Mouse (Mus musculus) forebrain, postnatal 0 days (tissue): ENCODE data around the gene Ginm1. TPM values are rescaled to one million over a fixed set of nuclear protein-coding genes. Genes with fewer than 3 reads are reported as not detected.

Experiments used
- ATAC-seq: fragments of 200-750 bp; cut with Nextera tagmentation; 2 replicates; pipeline ENCODE4 v1.8.0; 2017; ENCODE audit warnings: mild to moderate bottlenecking, moderate library complexity
- DNase-seq: peaks from one replicate; pipeline ENCODE4 v3.0.0-alpha.2; 2015
- H3K27ac ChIP-seq: fragments of 300-500 bp; sonication (generic); 2 replicates; pipeline ENCODE4 v1.5.1; 2014; ENCODE audit warnings: low read depth, mild to moderate bottlenecking, antibody characterized with exemption, low read length, moderate library complexity, mixed read lengths
- H3K27me3 ChIP-seq: fragments of 300-500 bp; sonication (generic); 2 replicates; pipeline ENCODE4 v1.6.1; 2014; ENCODE audit warnings: mild to moderate bottlenecking, low read length, mixed read lengths; ENCODE audit not compliant: insufficient read depth
- H3K36me3 ChIP-seq: fragments of 300-500 bp; sonication (generic); 2 replicates; pipeline ENCODE4 v1.6.1; 2014; ENCODE audit warnings: mild to moderate bottlenecking, moderate library complexity; ENCODE audit not compliant: insufficient read depth
- H3K4me1 ChIP-seq: fragments of 300-500 bp; sonication (generic); 2 replicates; pipeline ENCODE4 v1.6.1; 2014; ENCODE audit warnings: antibody characterized with exemption; ENCODE audit not compliant: insufficient read depth
- H3K4me2 ChIP-seq: fragments of 300-500 bp; sonication (generic); 2 replicates; pipeline ENCODE4 v1.6.1; 2014; ENCODE audit warnings: low read depth, mild to moderate bottlenecking, moderate library complexity
- H3K4me3 ChIP-seq: fragments of 300-500 bp; sonication (generic); 2 replicates; pipeline ENCODE4 v1.5.1; 2014; ENCODE audit warnings: low read depth, low read length, mixed read lengths
- H3K9ac ChIP-seq: fragments of 300-500 bp; sonication (generic); 2 replicates; pipeline ENCODE4 v1.6.1; 2014; ENCODE audit warnings: mild to moderate bottlenecking
- H3K9me3 ChIP-seq: fragments of 300-500 bp; sonication (generic); 2 replicates; pipeline ENCODE4 v1.6.1; 2016; ENCODE audit warnings: low read length
- CTCF ChIP-seq: sonication (generic); IDR thresholded peaks from 2 replicates; pipeline ENCODE4 v1.5.1; 2016; ENCODE audit warnings: antibody characterized with exemption, control low read depth, low read depth
- WGBS: fragments of 180-500 bp; shearing (Covaris S2); extraction: QIAGEN DNeasy Blood & Tissue Kit; methylation state at CpG from one replicate; pipeline ENCODE4 v1.1.7; 2014; 5-methylcytosine and 5-hydroxymethylcytosine counted together
- polyA plus RNA-seq: library from polyadenylated mRNA; unstranded; fragments of >200 nt; fragmentation: Nextera tagmentation; extraction: Ambion mirVana; gene quantifications from 2 replicates; pipeline ENCODE4 v1.2.1, GENCODE M21; 2015
- total RNA-seq: library from RNA; depleted of rRNA; stranded (reverse); fragments of >200 nt; gene quantifications from 2 replicates; pipeline ENCODE4 v1.2.3, GENCODE M21; 2014

Ginm1 gene
- total and polyA plus RNA-seq, 2 experiments from 2014 or later: 51.0 to 61.2 TPM

GRCm38 (mm10) chr10:7838036-7838435, 45.4 kb upstream of the Ginm1 start:
- no peak for TF ChIP-seq CTCF

DNA sequence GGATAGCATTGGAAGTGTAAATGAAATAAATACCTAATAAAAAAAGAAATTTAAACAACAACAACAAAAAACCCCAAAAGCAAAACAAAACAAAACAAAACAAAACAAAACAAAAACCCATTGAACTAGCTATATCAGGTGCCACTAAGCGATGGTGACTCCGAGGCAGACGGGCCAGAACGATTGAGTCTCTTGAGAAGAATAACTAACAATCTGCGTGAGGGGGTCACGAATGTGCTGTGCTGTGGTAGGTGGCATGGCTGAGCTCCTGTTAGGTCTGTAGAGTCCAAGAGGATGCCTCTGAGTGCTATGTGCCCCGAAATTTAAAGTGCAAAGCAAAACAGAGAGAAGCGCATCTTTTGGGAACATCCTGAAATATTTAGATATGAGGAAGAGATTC, 44.8 kb upstream of the Ginm1 start:
- Histone ChIP-seq H3K4me2 (no peak overlapping the region), H3K4me3 (no peak overlapping the region), H3K9me3 (no peaks in the 10 kb centered on the region), H3K27me3 (no peaks in the 10 kb centered on the region), H3K9ac (no peak overlapping the region), H3K27ac (no peak overlapping the region), H3K4me1 (no peaks in the 10 kb centered on the region), H3K36me3 (no peaks in the 10 kb centered on the region)
- 90% methylated on average over 8 of the region's 8 CpGs for WGBS
- DNase-seq: no peak
- TF ChIP-seq CTCF: no peak
- ATAC-seq: no peak

More at GRCm38 (mm10) chr10:7838036-7838435, 45.4 kb upstream of the Ginm1 start:
- H3K4me1 ChIP-seq: no peaks in the 10 kb centered on the region
- no peak overlapping the region for H3K27ac ChIP-seq
- ATAC-seq (no peak), DNase-seq (no peak)
- no peak overlapping the region for H3K4me3 ChIP-seq
- no peaks in the 10 kb centered on the region for H3K9me3 ChIP-seq
- no peaks in the 10 kb centered on the region for H3K36me3 ChIP-seq
- H3K27me3 ChIP-seq: no peaks in the 10 kb centered on the region
- 91% methylated on average over 8 of the region's 8 CpGs for WGBS
- no peak overlapping the region for H3K4me2 ChIP-seq
- H3K9ac ChIP-seq: no peak overlapping the region

DNA sequence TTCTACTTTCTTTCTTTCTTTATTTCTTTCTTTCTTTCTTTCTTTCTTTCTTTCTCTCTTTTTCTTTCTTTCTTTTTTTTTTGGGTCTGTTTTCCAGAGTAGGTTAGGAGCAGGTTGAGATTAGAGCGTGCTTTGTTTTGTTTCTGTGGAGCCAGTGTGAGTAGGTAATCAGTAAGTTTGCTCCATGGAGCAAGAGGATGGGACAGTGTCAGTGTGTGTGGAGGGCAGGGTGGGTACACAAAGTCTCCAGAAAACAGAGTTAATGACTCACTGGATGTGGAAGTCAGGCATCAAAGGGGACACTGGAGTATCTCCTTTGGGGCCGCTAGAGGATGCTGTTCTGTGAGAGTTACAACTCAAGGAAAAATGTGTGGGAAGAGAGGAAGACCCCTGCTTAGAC, 44.3 kb upstream of the Ginm1 start:
- no peak for ATAC-seq
- Histone ChIP-seq H3K9me3 (no peaks in the 10 kb centered on the region), H3K36me3 (no peaks in the 10 kb centered on the region), H3K9ac (no peak overlapping the region), H3K4me1 (no peaks in the 10 kb centered on the region), H3K4me3 (no peak overlapping the region), H3K27ac (no peak overlapping the region), H3K4me2 (no peak overlapping the region), H3K27me3 (no peaks in the 10 kb centered on the region)
- no peak for DNase-seq
- 73% methylated on average over 2 of the region's 2 CpGs for WGBS
- TF ChIP-seq CTCF: 0 out of 2 replicates have a peak, but pooled peaks have one; percentile 4

- H3K4me1 ChIP-seq: no peaks in the 10 kb centered on the region
- H3K9me3 ChIP-seq: no peaks in the 10 kb centered on the region
- no peak overlapping the region for H3K4me2 ChIP-seq
- TF ChIP-seq CTCF: no peak
- H3K9ac ChIP-seq: no peak overlapping the region
- DNase-seq (no peak), ATAC-seq (no peak)
- H3K27me3 ChIP-seq: no peaks in the 10 kb centered on the region
- no peak overlapping the region for H3K27ac ChIP-seq
- WGBS: 77% methylated on average over 10 of the region's 10 CpGs
- H3K4me3 ChIP-seq: no peak overlapping the region
- no peaks in the 10 kb centered on the region for H3K36me3 ChIP-seq
Observed at GRCm38 (mm10) chr10:7834671-7835225, 42.1 kb upstream of the Ginm1 start.

DNA sequence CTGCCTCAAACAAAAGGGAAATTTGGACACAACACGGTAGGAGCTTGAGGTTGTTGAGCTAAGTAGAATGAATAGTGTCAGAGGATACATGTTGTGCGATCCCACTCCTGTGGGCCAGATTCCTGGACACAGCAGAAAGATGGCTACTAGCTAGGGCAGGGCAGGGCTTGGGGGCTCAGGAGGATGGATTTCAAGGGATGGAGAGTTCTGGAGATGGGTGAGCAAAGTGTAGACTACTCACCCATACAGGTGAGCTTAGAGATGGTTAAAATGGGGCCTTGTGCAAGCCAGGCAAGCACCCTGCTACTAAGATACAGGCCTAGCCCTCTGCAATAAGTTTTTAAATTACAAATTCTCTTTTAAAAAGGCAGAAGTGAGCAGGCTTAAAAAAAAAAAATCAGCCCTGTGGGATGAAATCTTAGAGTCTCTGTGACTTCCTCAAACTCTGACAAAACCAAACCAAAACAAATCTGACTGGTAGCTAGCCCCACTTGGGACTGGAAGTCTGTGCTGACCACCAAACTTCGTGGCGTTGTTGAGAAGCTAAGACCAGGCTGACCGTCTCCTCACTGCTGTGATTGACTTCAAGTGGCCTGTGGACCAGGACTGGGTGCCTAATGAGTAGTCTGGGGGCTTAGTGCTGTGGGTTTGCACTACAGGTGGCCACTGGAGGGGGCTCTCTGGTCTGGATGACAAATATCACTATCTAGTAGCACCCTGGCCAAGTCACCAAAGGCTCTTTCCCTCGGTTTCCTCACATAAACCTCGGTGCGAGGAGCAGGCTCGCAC, 40.9 kb upstream of the Ginm1 start:
- 87% methylated on average over 9 of the region's 9 CpGs for WGBS
- Histone ChIP-seq H3K9me3 (no peaks in the 10 kb centered on the region), H3K4me3 (no peak overlapping the region), H3K9ac (no peak overlapping the region), H3K4me2 (no peak overlapping the region), H3K27me3 (no peaks in the 10 kb centered on the region), H3K36me3 (no peaks in the 10 kb centered on the region), H3K4me1 (no peaks in the 10 kb centered on the region), H3K27ac (no peak overlapping the region)
- ATAC-seq: no peak
- no peak for TF ChIP-seq CTCF
- DNase-seq: no peak

DNA sequence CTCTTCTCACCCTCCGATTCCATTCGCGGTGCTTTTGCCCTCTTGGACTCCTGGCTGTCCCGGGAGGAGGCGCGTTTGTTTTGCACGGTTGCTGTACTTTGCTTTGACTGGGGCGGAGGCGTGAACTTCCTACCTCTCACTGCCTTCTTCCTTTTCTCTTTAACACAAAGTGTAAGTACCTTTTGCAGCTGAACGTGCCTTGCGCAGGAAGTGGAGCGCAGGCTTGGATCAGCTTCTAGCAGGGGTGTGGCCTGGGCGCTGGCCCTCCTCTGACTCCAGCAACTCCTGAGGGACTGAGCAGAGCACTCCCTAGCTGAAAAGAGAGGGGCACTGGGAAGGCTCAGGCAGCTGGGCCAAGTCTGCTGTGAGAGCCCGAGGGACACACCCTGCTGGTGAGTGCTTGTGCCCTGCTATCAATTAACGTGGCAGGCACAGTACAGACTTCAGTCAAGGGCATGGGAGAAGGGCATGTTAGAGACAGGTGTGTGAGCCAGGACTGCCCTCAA, 39.6 kb upstream of the Ginm1 start, which contains the start of gene Zc3h12d:
Zc3h12d (plus strand) TSS at position 300 of the 506 bp plus-strand sequence.
- ATAC-seq (peak; percentile 32; the same call in 1 of the 2 replicates), DNase-seq (no peak)
- H3K4me3 ChIP-seq: no peak within 1 kb of the TSS
- H3K27ac ChIP-seq: no peak within 1 kb of the TSS
- no peaks in the 10 kb centered on the region for H3K4me1 ChIP-seq
- 8% methylated on average over 15 of the region's 15 CpGs for WGBS
- TF ChIP-seq CTCF: no peak
- peak within 1 kb of the TSS; percentile 31 for H3K4me2 ChIP-seq
- H3K36me3 ChIP-seq: no peaks in the 10 kb centered on the region
- no peaks in the 10 kb centered on the region for H3K27me3 ChIP-seq
- H3K9me3 ChIP-seq: no peaks in the 10 kb centered on the region
- H3K9ac ChIP-seq: no peak within 1 kb of the TSS

DNA sequence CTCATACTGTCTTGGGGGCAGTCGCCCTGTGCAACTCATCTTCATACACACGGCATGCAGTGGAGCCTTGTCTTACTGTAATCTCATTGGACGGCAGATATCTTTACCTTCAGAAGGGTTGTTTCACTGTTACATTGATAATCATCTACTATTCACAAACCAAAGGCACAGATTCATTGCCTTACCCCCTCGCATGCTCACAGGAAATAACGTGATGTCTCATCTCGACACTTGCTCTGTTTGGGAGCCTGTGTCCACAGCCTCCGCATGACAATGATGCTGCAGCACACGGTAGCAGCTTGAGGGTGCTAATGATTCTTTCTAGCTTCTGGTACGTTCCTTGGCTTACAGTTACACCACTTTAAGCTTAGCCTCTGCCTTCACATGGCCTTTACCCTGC, 33.5 kb upstream of the Ginm1 start:
- no peaks in the 10 kb centered on the region for H3K4me1 ChIP-seq
- no peak overlapping the region for H3K27ac ChIP-seq
- no peaks in the 10 kb centered on the region for H3K9me3 ChIP-seq
- no peak overlapping the region for H3K9ac ChIP-seq
- no peak for DNase-seq
- ATAC-seq: no peak
- H3K27me3 ChIP-seq: no peaks in the 10 kb centered on the region
- H3K4me3 ChIP-seq: no peak overlapping the region
- TF ChIP-seq CTCF: no peak
- H3K36me3 ChIP-seq: peaks cover 14% of the 10 kb centered on the region
- no peak overlapping the region for H3K4me2 ChIP-seq
- WGBS: 93% methylated on average over 9 of the region's 9 CpGs
